Mouse (Mus musculus) CD4-positive, CD25-positive, alpha-beta regulatory T cell, adult 4 months (primary cell): ENCODE measurements at regions not wholly inside any gene's neighbourhood (a gene's known extent, or its start where the extent isn't known, plus 50 kb on each side); places are given as distances from the start of the nearest gene placed in this dataset.

ENCODE experiments used
- ATAC-seq: one replicate; pipeline ENCODE4 v1.8.0; 2017

DNA sequence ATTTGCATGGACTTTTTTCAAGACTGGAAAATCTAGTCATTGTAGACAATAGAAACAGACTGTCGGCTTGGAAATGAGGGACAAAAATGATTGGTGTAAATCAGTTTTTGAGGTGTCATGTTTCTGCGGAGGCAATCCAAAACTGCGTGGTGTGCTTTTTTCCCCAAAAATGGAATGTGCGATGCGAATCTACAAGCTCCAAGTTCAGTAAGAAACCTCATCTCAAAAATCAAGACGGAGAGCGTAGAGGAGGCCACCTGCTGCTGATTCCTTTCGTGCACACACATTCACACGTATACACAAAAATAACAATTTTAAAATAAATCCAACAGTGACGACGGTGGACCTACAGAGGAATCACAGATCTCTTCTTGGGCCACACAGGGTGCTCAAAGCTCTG is 170.5 kb upstream of the Adgrl2 start:
- ATAC-seq, result no peak

DNA sequence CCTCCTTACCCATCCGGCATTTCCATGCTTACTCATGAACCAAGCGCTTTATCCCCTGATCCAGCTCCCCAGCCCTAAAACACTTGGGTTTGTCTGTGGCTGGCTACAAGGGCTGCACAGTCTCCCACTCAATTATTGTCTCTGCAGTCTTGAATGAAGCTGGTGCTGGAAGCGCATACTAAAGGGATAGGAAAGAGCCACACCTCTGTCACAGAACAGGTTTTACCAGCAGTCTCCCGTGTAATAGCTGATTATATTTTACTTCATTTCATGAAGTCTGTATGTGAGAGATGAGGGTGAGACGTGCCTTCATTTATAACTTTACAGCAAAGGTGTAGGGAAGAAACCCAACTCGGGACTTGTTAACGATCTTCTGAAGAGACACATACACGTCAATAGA is 167.0 kb upstream of the Adgrl2 start:
- ATAC-seq, result no peak

DNA sequence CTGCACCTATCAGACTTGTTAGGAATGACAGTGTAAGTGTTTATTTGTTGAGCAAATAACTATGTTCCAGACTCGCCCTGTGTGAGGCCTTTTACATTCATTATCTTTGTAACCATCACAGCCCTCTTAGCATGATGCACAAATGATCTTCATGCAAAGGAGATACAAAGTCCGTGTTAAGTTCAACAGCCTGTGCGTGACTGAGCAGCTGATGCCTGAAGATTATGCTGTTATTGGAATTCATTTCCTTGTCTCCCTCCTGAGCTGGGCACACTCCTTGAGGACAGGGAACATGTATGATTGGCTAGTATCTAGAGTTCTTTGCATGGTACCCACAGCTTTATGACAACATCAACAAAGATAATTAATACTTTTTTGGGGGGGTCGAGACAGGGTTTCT is 162.0 kb upstream of the Adgrl2 start:
- no peak for ATAC-seq

DNA sequence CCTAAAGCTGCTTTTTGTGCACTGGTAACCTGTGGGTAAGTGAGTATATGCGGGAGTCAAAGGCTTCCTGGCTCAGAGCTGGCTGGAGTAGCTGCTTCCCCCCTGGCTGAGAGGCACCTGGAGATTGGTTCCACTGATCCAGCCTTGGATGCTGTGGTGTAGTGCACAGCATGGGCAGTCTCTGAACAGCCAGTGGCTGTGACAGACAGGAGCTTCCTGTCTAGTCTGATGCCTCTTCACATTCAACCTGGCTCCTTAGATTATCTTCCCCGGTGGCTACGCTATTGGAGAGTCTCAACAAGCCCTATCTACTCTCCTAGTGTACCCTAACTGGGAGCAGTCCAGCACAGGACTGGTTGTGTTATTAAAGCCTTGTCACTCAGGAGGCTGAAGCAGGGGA is 160.4 kb upstream of the Adgrl2 start:
- no peak for ATAC-seq

- no peak for ATAC-seq
These were observed 158.3 kb upstream of the Adgrl2 start for GRCm38 (mm10) chr3:149148608-149149007.

DNA sequence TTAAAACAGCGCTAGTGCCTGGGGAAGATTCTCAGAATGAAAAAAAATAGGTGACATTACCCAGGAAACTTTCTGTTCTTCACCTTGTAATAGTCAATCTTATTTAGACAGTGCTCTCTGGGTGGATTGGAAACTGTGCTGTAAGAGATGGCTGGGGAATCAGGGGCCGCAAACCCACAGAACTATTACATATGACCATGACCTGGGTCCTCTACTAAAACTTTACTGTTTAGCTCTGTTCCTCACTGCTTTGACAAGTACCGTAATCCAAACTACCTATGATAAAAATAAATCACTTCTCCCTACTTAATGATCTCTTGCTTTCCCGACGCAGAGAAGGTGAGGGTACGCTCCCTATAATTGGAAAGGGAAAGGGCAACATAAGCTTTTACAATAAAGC is 157.6 kb upstream of the Adgrl2 start:
- ATAC-seq, result no peak

GRCm38 (mm10) chr3:149146673-149147072 is 156.3 kb upstream of the Adgrl2 start:
- ATAC-seq, result no peak

GRCm38 (mm10) chr3:149140461-149140860 is 150.1 kb upstream of the Adgrl2 start:
- ATAC-seq, result no peak

DNA sequence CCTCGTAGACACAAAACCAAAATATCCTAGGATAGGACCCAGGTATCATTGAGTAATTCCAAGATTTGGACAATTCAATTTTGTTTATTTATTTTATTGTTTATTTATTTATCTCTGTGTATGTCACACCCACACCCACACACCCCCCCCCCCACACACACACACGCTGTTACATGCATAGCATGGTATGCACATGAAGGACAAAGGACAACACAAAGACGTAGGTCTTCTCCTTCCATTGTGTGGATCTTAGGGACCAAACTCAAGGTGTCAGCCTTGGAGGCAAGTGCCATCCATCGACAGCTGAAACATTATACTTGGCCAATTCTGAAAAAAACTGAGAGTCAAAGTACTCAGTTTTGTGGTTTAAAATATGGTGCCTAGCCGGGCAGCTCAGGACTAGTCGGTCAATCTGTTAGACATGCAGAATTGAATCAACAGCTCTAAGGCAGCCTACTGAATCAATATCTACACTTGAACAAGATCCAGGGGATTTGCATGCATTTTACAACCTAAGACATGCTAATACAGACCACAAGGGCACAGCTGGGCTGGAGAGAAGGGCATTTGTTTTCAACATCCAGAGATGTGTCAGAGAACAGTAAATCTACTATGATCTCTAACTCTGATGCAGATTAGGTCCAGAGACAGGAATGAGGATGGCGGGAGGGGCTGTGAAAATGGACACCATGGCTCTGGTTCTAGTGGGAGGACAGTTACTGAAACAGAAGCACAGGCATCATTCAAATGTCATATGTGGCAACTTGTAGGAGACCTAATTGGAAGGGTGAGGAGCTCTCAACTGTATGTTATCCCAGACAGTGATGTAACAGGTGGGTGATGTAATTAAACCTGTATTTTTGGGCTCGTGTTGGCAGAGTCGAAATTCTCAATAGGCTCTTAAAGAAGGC is 143.9 kb upstream of the Adgrl2 start:
- no peak for ATAC-seq

DNA sequence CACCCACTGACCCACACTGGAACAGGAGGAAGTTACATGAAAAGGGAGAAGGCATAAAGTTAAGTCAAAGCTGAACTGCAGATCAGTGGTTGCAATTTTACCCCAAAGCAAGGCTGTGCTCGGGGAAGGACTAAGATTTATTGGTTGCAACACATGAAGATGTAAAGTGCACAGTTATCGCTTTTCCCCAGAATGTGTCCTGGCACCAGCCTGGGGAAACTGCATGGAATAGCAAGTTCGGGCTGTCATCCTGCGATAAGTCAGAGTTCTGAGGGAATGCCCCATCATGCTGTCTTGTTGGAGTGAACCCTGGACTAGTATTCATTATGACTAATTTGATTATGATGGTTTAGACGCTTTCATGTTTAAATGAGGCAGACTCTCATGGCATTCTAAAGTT is 128.5 kb upstream of the Adgrl2 start:
- no peak for ATAC-seq

GRCm38 (mm10) chr3:149117684-149118056 is 127.3 kb upstream of the Adgrl2 start:
- no peak for ATAC-seq

DNA sequence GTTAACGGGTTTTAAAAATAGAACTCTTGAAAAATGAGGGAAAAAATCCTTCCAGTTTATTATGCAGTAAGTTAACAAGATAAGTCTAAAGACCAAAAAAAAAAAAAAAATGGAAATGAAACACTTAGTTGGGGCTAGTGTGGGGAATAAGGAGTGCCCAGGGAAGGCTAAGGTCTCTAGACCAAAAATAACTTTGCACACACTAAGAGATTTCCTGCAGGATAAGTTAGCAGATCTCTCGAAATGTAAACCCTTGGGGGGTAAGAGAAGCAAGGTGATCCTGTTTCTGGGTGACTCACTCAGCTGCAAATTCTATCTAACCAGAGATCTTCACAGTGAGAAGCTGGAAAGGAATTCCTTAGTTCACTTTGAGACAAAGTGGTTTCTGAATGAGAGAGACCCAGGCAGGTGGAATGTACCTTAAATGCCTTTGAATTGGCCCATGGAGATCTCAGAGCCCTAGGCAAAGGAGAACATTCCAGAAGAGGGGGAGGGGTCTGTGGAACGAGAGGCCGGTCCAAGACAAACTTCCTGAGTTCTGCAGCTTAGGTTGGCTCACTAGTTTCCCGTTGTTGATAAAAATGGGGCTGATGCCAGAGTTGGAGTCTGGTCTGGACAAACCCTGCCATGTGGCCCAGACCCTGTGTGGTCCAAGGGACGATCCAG is 126.8 kb upstream of the Adgrl2 start:
- ATAC-seq, result no peak

- ATAC-seq, result no peak
These were observed 126.2 kb upstream of the Adgrl2 start for GRCm38 (mm10) chr3:149116604-149117003.

GRCm38 (mm10) chr3:149115901-149116300 is 125.5 kb upstream of the Adgrl2 start:
- ATAC-seq, result no peak

DNA sequence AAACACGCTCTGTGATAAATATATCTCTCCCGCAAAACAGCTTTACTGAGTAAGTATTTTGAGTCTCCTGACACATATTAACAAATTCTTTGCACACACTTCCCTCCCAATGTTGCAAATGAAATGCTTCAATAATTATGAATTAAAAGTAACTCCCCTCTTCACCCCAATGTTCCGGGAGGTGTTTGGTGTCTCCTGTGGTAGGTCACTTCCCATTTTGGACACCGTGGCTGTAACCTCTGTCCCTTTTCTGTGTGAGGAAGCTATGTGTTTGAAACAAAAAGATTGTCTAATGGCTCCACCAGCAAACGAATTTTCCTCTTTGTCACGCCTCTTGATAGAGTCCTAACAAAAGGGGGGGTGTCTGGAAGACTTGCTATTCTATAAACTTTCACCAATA is 122.5 kb upstream of the Adgrl2 start:
- no peak for ATAC-seq

DNA sequence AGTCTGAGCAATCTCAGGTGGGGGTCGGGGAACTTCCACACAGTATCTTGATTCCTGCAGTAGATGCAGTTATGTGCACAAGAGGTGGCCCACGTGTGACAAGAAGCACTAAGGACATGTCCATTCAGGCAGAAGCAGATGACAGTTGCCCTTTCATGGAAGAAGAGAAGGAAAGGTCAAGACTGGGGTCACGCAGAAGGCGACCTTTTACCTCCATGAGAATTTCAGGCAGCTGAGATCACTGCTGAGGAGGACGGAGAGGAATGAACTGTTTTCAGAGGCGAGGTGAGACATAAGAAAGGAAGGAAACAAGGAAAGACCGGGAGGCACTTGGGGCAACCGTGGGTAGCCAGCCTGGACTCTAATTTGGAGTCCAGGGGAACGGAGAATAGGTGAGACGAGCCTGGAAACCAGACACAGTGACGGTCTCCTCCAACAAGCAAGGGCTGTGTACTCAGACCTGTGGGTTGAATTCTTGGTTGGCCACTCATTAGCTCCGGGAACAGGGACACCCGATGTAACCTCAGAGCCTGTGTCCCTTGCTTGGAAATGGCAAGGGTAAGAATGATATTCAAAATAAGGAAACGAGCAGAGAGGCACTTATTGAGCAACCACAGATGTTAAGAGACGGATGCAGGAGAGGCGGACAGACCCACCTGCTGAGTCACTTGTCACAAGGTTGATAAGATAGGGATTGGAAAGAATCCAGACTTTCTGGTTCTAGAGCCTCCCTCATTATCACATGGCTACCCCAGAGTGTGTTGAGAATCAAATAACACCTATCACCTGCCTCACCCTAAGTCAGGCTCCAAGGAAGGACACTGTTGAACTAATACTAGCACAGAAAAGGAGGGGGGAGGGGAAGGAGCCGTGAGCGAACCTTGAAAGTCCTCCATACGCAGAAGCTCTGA is 121.4 kb upstream of the Adgrl2 start:
- no peak for ATAC-seq

- ATAC-seq, result no peak
These were observed 120.5 kb upstream of the Adgrl2 start for GRCm38 (mm10) chr3:149110831-149111230.

DNA sequence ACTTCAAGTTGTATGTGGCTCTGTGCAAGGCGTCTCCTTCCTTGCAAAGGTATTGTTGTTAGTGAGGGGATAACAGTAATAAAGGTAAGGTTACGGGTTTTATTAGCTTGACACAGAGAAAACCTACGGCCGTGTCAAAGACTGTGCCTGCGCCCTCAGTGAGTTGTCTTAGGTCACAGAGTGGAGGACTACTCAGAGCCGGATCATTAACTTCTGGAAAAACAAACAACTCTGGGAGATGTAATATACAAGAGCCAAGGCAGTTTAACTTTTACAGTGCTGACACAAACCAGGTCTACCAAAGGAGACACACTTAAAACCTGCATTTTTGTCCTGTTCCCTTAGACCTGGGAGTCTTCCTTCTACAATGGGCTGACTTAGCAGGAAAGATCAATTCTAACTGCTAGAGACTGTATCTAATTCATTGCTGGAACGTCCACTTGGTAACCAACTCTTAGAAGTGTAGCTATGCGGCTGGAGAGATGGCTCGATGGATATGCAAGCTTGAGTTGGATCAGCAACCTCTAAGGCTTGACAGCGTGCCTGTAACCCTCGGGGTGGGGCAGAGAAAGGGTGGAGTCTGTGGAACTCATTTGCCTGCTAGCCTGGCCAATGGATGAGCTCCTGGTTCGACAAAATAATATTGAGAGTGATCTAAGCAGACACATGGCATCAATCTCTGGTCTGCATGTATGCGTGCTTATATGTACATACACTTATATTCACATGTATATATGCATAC is 115.5 kb upstream of the Adgrl2 start:
- no peak for ATAC-seq

DNA sequence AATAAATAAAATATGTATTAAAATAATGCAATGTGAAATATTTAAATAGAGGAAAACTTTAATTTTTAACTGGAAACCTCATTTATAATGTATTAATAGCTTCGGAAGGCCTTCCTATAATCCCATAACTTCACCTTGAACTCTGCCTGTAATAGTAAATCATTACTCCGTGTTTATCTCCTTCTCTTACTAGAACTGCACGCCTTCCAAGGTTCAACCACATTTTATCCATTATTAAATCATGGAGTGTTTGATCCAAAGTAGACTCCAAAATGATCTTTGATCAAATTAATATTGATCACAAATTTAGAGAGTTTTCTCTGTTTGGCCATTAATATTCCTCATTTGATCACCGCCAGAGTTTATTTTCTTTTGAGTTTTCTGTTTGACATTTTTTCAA is 114.8 kb upstream of the Adgrl2 start:
- no peak for ATAC-seq

DNA sequence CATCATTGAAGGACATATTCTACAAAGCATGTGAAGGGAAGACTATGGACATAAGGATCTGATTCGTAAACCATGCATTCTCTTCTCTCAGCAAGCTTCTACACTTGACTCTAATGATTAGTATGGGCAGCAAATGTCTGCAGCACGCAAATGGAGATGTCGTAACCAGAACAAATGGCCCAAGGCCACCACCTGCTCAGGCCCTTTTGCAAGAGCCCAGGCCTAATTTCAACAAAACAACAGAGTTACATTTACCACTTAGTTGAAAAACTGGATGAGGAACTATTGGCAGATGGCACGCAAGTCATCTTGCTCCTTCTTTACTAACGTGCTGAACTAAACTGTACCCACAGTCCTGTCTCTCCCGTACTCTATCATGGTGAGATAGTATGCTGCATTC is 113.7 kb upstream of the Adgrl2 start:
- ATAC-seq, result no peak

DNA sequence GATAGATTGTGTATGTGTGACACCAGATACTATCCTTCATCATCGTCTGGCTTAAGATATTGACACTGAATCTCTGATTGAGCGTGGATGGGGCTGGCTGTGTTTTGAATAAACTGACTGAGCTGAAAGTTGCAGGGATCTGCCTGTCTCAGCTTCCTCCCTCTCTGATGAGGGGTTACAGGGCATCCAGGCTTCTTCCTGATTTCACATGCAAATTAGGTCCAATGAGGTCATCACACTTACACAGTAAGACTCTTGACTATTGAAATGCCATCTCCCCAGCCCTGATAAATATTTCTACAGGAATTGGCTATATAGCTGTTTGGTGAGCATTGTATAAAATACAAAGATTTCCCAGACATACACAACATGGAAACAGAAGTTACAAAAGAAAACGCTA is 113.1 kb upstream of the Adgrl2 start:
- ATAC-seq, result no peak

GRCm38 (mm10) chr3:149102846-149103245 is 112.5 kb upstream of the Adgrl2 start:
- no peak for ATAC-seq

DNA sequence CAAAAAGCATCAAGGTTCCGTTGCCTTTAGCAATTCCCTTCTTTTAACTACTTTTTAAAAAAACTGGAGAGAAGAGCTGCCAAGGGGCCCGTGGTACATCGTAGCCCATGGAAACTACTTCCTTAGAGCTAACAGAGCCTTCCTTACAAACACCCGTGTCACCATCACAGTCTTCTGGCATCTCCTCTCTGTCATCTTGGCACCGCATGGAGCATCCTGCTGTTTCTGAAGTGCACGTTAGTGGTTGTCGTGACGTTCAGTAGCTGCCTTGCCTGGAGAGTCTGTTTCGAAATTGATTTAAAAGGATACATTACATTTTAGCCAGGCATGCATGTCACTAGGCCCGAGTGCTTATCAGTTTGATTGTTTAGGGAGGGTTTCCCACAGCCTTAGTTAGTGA is 111.4 kb upstream of the Adgrl2 start:
- no peak for ATAC-seq
